Mouse (Mus musculus): ENCODE data around the gene Clec5a.
"Not testable (repeated sequence)": the region's sequence is repeated elsewhere in the genome, so short reads cannot be mapped to it uniquely, and the experiment has no call there.

The Clec5a gene

GRCm38 (mm10) chr6:40585645-40586044, at the start of gene Clec5a:
Gene Clec5a (minus strand): TSS chr6:40585821.
- DNase-seq (ENCODE audit: low spot score) = no peak

- DNase-seq (ENCODE audit: low spot score) = no peak
Observed at GRCm38 (mm10) chr6:40634640-40635071, 49.0 kb upstream of the Clec5a start.

- no peak for DNase-seq (ENCODE audit: low spot score)
Observed at GRCm38 (mm10) chr6:40628406-40629000, 42.9 kb upstream of the Clec5a start, which contains the start of gene Mgam. Gene Mgam (plus strand): TSS chr6:40628831.

- DNase-seq (ENCODE audit: low spot score) = no peak
Observed at GRCm38 (mm10) chr6:40626111-40626510, 40.5 kb upstream of the Clec5a start.

- peak; percentile 46 for DNase-seq (ENCODE audit: low spot score)
Observed at GRCm38 (mm10) chr6:40617965-40618364, 32.3 kb upstream of the Clec5a start.

GRCm38 (mm10) chr6:40613260-40613852, 27.7 kb upstream of the Clec5a start, which contains the start of gene Tas2r138:
Gene Tas2r138 (minus strand): TSS chr6:40613310.
- DNase-seq (ENCODE audit: low spot score) = no peak

GRCm38 (mm10) chr6:40610244-40610643, 24.6 kb upstream of the Clec5a start:
- no peak for DNase-seq (ENCODE audit: low spot score)

- DNase-seq (ENCODE audit: low spot score) = no peak
Observed at GRCm38 (mm10) chr6:40607431-40607830, 21.8 kb upstream of the Clec5a start.

GRCm38 (mm10) chr6:40598546-40598945, 12.9 kb upstream of the Clec5a start:
- not testable (repeated sequence) for DNase-seq (ENCODE audit: low spot score)

- no peak for DNase-seq (ENCODE audit: low spot score)
Observed at GRCm38 (mm10) chr6:40594804-40595550, 9.4 kb upstream of the Clec5a start.

- no peak for DNase-seq (ENCODE audit: low spot score)
Observed at GRCm38 (mm10) chr6:40588346-40588745, 2.7 kb upstream of the Clec5a start.

GRCm38 (mm10) chr6:40584336-40584735, 1.3 kb downstream of the Clec5a start:
- DNase-seq (ENCODE audit: low spot score) = no peak

GRCm38 (mm10) chr6:40576305-40576704, 9.3 kb downstream of the Clec5a start:
- no peak for DNase-seq (ENCODE audit: low spot score)

GRCm38 (mm10) chr6:40573618-40574017, 12.0 kb downstream of the Clec5a start:
- no peak for DNase-seq (ENCODE audit: low spot score)

GRCm38 (mm10) chr6:40569187-40569586, 16.4 kb downstream of the Clec5a start, which contains the start of gene Olfr460:
Gene Olfr460 (plus strand): TSS chr6:40569487.
- no peak for DNase-seq (ENCODE audit: low spot score)

GRCm38 (mm10) chr6:40554950-40555349, 30.7 kb downstream of the Clec5a start, which contains the start of gene Olfr461:
Gene Olfr461 (minus strand): TSS chr6:40555050.
- no peak for DNase-seq (ENCODE audit: low spot score)

- DNase-seq (ENCODE audit: low spot score) = no peak
Observed at GRCm38 (mm10) chr6:40544690-40545089, 40.9 kb downstream of the Clec5a start.
